Mouse (Mus musculus) stomach, postnatal 0 days (tissue): ENCODE data around the gene Tesc.

ENCODE experiments used
- CTCF ChIP-seq: IDR thresholded peaks from 2 replicates; pipeline ENCODE4 v1.5.1; 2016; ENCODE audit warnings: antibody characterized with exemption, low read depth, mild to moderate bottlenecking, moderate library complexity
- EP300 ChIP-seq: optimal IDR thresholded peaks from 2 replicates; pipeline ENCODE3; 2016; ENCODE audit warnings: antibody characterized with exemption

- TF ChIP-seq CTCF = no peak
- TF ChIP-seq EP300 = no peak
Measured at GRCm38 (mm10) chr5:118078550-118078949, 51.0 kb downstream of the Tesc start.
